Mouse (Mus musculus): ENCODE data around the gene Snx30.

Snx30 gene

GRCm38 (mm10) chr4:59794116-59794515 is 11.5 kb upstream of the Snx30 start:
- DNase-seq (ENCODE audit: extremely low spot score, low spot score): no peak

GRCm38 (mm10) chr4:59795788-59796455 is 9.7 kb upstream of the Snx30 start:
- DNase-seq (ENCODE audit: extremely low spot score, low spot score): no peak

- DNase-seq (ENCODE audit: extremely low spot score, low spot score): no peak
Measured at GRCm38 (mm10) chr4:59800181-59800580, 5.5 kb upstream of the Snx30 start.

- no peak for DNase-seq (ENCODE audit: extremely low spot score, low spot score)
Measured at GRCm38 (mm10) chr4:59801489-59801888, 4.2 kb upstream of the Snx30 start, which contains the start of gene Inip. Inip (minus strand) TSS chr4:59801589.

- DNase-seq (ENCODE audit: extremely low spot score, low spot score): no peak
Measured at GRCm38 (mm10) chr4:59802107-59802506, 3.5 kb upstream of the Snx30 start.

GRCm38 (mm10) chr4:59802792-59803191 is 2.8 kb upstream of the Snx30 start:
- DNase-seq (ENCODE audit: extremely low spot score, low spot score): no peak

GRCm38 (mm10) chr4:59803358-59803757 is 2.3 kb upstream of the Snx30 start:
- no peak for DNase-seq (ENCODE audit: extremely low spot score, low spot score)

GRCm38 (mm10) chr4:59804754-59805153 is 886 bp upstream of the Snx30 start:
- DNase-seq (ENCODE audit: extremely low spot score, low spot score): no peak

- peak; percentile 71 for DNase-seq (ENCODE audit: extremely low spot score, low spot score)
Measured at GRCm38 (mm10) chr4:59805968-59806878, 583 bp downstream of the Snx30 start.

- DNase-seq (ENCODE audit: extremely low spot score, low spot score): no peak
Measured at GRCm38 (mm10) chr4:59806879-59807195, 1.2 kb downstream of the Snx30 start.

- DNase-seq (ENCODE audit: extremely low spot score, low spot score): no peak
Measured at GRCm38 (mm10) chr4:59807521-59807920, 1.9 kb downstream of the Snx30 start.

GRCm38 (mm10) chr4:59808396-59808795 is 2.8 kb downstream of the Snx30 start:
- DNase-seq (ENCODE audit: extremely low spot score, low spot score): no peak

GRCm38 (mm10) chr4:59814094-59814493 is 8.5 kb downstream of the Snx30 start:
- DNase-seq (ENCODE audit: extremely low spot score, low spot score): no peak

GRCm38 (mm10) chr4:59815121-59815810 is 9.6 kb downstream of the Snx30 start:
- no peak for DNase-seq (ENCODE audit: extremely low spot score, low spot score)

- DNase-seq (ENCODE audit: extremely low spot score, low spot score): no peak
Measured at GRCm38 (mm10) chr4:59816016-59816415, 10.4 kb downstream of the Snx30 start.

GRCm38 (mm10) chr4:59816477-59816876 is 10.8 kb downstream of the Snx30 start:
- no peak for DNase-seq (ENCODE audit: extremely low spot score, low spot score)

- no peak for DNase-seq (ENCODE audit: extremely low spot score, low spot score)
Measured at GRCm38 (mm10) chr4:59817790-59818189, 12.2 kb downstream of the Snx30 start.

GRCm38 (mm10) chr4:59818498-59818897 is 12.9 kb downstream of the Snx30 start:
- no peak for DNase-seq (ENCODE audit: extremely low spot score, low spot score)

GRCm38 (mm10) chr4:59819054-59819472 is 13.4 kb downstream of the Snx30 start:
- DNase-seq (ENCODE audit: extremely low spot score, low spot score): no peak

GRCm38 (mm10) chr4:59819477-59820022 is 13.9 kb downstream of the Snx30 start:
- DNase-seq (ENCODE audit: extremely low spot score, low spot score): peak; percentile 29

- no peak for DNase-seq (ENCODE audit: extremely low spot score, low spot score)
Measured at GRCm38 (mm10) chr4:59821516-59821915, 15.9 kb downstream of the Snx30 start.

GRCm38 (mm10) chr4:59822119-59822518 is 16.5 kb downstream of the Snx30 start:
- DNase-seq (ENCODE audit: extremely low spot score, low spot score): no peak
